Mouse (Mus musculus) cerebellum, adult 11 months (tissue): ENCODE measurements at regions not wholly inside any gene's neighbourhood (a gene's known extent, or its start where the extent isn't known, plus 50 kb on each side); places are given as distances from the start of the nearest gene placed in this dataset.

Source experiments
- DNase-seq: peaks from one replicate; pipeline ENCODE4 v3.0.0; 2022

DNA sequence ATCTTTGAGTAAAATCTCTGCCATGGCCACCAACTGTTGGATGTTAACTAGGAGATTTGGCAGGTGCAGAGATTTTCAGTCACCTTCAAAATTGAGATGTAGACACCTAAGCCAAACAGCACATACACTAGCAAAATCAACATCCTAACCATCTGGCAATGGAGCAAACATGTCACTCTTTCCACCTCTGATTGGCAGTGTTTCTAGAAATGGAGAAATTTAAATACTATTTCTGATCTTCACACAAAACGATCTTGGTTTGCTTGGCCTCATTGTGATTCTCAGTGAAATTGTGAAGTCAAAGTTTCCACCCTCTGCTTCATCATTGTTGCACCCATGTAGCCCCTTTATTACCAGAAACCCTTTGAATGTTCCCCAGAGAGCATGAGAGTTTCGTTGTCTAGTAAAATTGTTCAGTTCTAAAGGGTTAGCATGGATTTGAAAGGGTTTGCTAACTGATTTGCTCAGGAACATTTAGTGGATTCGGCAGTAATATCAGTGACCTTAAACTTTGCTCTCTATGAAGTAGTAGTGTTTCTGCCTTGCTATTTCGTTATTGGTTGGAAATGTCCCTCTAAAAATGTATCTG, 854.1 kb downstream of the Stpg2 start:
- DNase-seq = no peak

DNA sequence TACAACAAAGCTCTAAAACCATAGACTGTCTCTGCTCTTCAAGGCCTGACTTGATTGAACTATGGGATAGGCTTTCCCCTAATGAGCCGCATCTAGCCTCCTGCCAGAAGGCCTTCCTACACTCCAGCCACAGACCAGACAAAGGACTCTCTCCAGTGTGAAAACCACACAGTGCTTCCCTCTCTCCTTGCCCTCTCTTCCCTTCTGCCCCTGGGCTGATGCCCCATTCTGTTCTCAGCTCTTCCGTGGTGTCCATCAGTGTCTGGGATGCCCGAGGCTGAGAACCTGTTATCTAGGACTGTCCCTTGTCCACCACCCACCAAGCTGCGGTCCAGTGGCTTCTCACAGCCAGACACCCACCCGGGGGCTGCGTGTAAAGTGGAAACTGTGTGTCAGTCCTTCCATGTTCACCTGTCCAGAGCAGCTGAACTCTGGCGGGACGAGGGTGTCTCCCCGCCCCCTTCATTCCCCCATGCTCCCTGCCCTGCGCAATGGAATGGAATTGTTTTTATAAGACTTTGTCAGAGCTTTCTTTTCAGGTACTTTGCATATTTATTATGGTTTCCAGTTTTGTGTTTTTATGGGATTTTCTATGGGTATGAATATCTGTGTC, 856.4 kb downstream of the Stpg2 start:
- no peak for DNase-seq

DNA sequence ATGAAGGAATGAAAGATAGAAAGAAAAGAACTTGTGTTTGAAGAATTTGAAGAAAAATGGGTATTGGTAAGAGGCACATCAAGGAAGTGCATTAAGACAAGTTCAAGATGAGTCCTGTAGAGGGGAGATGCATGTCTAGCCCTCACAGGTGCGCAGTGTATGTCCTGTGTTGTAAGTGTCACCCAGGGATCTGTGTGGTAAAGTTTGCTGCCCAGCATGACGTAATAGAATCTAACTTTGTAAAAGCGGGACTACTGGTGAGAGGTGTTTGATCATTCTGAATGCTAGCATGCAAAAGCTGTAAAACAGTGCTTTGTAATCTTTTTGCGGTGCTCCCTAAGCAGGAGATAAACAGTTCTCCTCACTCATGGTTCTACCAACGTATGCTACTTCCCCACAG, 857.4 kb downstream of the Stpg2 start:
- DNase-seq = no peak

DNA sequence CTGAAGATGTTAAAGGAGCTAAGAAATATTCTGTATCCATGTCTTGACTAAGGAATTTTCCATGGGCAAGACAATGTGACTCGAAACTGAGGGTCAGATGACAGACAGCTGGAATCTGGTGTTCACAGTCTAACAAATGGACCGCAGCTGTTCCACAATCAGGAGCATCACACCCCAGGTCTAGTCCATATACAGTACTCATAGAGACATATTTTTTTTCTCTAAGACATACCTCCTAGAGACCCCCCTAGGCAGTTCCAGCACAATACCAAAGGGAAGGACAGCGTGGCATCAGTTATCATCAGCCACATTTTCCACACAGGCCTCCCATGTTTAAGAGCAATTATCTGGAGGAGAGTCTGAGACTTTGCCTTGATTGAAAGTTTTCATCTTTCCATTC, 878.8 kb downstream of the Stpg2 start:
- no peak for DNase-seq

DNA sequence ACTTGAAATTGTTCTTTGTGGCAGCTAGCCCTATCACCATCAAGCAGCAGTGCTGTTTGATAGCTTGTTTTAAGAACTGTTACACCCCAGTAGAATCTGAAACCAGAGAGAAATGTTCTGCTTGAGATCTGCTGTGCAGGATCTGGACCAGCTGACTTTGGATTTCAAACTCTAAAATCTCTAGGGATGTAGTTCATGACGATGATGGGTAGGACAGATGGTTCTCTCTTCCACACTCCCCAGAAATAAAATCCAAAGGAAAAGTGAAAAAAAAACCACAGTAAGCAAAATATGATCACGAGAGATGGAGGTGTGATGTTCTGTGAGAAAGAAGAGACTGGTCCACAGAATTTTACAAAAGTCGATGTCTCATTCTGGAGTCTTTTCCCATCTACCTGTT, 879.9 kb downstream of the Stpg2 start:
- no peak for DNase-seq

DNA sequence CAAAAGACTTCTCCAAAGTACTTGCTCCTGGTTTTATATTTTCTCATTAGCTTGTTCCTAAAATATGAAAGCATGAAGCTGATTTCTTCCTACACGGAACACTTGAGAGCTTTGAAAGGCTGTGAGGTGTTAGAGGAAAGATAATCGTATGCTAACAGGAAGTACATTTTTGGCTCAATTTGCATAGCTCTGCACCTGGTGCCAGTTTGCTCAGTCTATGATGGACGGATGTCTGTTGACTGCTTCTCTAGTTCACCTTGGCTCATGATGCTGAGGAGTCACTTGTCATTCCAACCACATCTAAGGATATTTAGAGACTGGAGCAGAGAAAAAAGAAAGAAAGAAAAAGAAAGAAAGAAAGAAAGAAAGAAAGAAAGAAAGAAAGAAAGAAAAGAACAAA, 882.5 kb downstream of the Stpg2 start:
- no peak for DNase-seq

DNA sequence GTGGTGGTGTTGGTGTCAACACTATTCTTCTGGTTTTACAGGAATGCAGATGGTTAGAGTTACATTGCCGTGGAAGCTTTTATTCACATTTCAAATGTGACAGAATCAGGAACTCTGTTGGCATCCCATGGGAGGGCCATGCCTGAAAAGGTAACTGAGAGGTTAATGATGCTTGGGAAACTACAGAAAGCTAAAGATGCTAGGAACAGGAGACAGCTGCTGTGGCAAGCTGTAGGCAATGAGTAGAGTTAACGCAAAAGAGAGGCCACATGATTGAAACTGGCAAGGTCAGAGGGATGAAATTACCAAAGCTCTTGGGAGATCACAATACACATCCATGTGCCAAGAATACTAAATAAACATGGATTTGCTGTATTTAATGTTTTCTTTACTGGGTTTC, 886.4 kb downstream of the Stpg2 start:
- DNase-seq = no peak

DNA sequence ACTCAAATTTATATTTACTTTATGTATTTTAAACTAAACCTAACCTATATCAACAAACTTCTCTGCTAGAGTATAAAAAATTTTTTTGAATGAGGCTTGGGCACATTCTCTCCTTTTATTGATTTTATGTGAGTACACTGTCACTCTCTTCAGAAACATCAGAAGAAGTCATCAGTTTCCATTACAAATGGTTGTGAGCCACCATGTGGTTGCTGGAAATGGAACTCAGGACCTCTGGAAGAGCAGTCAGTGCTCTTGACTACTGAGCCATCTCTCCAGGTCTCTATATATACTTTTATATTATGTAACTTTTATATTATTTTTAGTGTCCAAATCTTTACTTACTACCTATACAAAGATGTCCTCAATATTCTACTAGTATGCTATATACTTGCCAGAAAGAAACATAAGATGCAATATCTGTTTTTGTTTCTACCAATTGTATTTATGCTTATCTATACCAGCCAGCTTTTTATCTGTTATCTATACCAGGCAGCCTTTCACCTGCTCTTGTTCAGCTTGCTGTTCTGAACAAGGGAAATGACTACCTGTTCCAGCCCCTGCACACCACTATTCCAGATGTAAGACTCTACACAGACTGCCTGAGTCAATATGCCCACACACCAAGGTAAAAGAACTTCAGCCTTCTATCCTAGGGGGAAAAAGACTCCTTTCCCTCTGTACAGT, 891.5 kb downstream of the Stpg2 start:
- no peak for DNase-seq

DNA sequence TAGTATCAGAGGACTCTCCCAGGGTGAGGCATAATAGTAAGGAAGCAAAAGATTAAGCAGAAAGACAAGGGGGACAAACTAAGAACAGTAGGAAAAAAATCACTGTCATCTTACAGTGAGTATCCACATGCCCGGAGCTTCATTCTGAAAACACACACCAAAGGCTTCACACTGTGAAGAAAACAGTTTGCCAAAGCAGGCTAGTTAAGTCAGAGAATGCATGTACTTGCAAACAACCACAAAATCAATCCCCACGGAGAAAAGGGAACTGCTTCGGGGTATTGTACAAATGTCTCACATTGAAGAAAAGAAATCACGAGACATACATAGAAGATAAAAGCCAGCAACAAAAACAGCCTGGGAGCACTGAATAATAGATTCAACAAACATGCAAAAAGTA, 903.9 kb downstream of the Stpg2 start:
- no peak for DNase-seq

DNA sequence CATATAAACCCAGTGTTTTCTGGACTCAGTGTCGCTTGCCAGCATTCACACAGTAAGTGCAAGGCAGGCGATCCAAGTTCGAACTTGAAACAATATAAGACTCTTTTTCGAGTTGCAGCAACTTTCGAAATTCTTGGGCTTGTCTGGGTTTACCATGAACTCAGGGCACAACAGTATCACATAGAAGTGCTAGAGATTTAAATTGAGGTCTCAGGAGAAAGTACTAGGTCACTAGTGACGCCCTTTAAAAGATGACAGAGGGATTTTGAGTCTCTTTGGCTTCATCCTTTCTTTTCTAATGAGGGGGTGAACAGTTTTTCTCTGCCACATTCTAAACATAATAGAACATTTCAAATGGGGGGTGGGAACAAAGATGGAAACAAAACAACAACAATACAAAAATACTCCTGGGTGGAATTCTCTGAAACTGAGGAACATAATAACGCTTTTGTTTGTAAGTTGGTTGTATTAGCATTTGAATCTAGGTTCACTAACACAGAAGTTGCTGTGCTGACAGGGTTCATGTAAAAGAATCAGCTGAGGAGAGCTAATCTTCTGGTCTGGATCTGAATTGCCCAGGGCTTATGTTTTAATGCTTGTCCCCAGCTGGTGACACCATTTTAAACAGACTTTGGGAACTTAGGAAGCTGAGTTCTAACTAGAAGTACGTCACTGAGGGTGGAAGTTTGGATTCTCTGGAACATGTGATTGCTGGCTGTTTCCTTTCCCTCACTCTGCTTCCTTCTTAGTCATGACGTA, 906.1 kb downstream of the Stpg2 start:
- no peak for DNase-seq

DNA sequence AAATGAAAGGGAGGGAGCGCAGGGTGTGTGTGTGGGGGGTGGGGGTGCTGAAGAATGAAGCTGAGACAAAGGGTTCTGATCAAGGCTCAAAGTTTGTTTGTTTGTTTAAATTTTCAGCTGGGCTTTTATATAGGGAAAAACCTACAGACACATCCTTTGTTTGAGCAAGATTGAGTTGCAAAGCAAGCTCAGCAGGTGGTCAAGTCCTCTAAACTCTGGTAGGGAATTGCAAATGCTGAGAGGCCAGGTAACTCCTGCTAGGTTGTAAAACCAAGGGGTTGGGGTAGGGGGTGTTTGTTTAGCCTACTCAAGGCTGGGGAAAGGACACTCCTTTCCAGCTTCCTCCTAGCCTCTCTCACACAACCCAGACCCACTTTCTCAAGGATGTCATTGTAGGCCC, 909.6 kb downstream of the Stpg2 start:
- no peak for DNase-seq

DNA sequence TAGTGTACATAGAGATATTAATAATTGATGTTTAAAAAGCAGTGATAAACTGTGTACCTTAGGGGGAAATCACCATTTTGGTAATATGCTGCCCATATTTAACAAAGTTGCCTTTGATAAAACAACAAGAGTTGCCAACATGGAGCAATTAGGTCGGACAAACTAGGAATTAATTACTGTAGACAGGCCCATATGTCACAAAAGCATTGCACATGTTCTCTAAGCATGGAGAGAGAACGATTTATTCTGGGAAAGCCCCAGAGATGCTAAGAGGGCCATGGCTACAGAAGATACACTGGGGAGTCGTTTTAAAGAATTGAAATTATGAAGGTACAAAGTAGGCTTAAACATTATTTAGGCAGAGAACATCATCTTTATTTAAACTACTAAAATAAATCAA, 921.8 kb downstream of the Stpg2 start:
- DNase-seq = no peak

DNA sequence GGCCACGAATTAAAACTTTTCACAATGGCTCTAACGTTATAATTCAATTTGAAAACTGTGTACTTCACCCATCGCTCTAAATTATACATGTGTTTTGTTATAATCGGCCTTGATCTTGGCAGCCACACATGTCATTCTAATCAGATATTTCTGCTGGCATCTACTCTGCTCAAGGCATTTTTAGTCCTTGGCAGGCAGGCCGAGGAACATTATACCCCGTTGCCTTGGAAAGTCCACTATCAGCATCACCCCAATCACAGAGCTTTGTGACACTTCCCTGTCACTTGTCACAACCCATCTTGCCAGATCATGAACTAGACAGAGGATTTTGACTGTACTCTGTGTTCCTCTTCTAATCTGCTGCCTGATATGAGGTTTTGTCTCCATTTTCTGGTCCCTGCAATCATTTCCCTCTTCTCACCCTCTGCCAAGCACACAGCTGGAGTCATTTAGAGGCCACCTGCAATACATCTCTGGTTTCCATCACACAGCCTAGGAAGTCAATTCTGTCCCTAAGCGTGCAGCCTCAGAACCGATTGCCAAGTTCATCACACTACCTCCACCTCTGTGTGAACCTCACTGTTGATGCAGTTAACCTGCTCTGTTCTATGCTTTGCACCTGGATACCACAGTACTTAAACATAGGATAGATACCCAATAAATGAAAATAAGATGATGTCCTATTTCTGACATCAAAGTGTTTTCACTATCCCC, 923.7 kb downstream of the Stpg2 start:
- peak; percentile 11 for DNase-seq

DNA sequence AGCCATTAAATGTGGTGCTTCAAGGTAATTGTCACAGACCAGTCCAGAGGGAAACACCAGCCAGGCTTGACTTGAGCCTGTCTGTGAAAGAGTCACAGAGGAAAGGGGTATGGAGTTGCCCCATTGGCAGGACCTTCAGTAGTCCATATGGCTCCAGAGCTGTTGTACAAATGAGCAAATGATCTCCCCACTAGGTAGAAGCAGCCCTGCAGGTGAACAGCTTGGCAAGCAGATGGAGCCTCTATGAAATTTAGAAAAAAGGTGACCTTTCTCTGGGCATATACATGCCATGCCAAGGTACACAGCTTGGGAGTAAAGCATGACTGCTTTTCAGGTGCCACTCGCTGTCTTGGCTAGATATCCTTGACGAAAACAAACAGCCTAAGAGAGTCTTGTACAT, 938.4 kb downstream of the Stpg2 start:
- peak; percentile 91 for DNase-seq

DNA sequence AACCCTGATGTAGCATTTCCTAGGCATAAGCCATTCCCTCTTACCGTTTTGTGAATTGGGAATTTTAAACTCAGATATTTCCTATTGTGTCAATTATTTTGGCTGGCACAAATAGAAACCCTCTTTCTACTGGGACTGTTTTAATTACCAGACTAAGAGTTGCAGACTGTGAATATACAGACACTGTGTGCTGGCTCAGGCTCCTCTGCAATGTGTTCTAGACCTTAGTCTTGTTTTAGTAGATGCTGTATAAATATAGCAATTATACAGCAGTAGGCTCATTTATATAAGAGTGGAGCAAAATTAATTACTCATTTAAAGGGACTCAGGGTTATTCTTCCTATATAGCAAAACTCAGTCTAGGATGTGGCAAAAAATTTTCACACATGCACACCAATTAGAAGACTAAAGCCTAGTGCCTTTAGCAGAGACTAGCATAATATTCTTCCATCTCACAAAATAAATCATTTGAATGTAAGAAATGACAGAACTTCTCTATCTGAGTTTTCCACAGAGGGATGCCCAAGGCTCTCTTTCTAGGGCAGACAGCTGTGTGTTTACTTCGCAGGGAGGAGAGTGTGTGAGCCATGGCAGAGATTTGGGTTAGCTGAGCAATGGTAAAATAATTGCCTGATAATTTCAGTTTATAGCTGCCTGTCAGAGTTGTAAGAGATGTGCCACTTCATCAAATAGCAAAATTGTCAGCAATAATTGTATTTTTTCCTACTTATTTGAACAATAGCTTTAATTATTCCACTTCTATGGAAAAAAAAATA, 941.9 kb downstream of the Stpg2 start:
- no peak for DNase-seq

DNA sequence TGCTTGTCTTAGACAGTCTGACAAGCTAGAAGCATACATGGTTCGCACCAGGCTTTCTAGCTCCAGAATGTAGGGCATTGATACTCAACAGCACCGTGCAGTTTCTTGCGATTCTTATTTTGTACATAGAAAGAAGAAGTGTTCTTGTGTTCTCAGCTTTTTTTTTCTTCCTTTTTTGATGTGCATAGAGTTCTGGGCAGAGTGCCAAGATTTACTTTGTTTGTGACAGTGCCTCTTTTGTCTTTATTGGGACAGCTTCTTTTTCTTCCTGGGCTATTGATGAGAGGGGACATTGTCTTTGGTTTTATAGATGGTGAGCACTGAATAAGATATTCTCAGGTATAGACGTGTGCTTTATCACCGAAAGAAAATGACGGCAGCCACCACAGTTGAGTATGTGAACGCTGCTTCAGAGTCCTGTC, 945.0 kb downstream of the Stpg2 start:
- DNase-seq = no peak

DNA sequence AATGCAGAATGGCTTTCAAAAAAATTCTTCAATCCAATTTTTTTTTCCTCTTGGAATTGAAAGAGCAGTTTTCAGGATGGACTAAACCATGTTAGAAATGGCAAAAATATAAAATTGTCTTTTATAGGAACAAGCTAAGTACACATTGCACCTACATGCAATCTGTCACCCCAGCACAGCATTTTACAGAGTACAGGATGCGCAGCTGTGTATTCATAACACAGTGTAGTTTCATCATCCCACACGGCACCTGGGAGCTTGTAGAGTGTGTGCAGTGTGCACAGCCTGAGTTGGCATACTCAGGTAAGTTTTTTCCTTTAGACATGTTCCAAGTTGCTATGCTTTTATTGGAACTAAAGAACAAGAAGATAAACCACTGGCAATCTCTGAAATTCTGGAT, 974.0 kb downstream of the Stpg2 start:
- DNase-seq = no peak

DNA sequence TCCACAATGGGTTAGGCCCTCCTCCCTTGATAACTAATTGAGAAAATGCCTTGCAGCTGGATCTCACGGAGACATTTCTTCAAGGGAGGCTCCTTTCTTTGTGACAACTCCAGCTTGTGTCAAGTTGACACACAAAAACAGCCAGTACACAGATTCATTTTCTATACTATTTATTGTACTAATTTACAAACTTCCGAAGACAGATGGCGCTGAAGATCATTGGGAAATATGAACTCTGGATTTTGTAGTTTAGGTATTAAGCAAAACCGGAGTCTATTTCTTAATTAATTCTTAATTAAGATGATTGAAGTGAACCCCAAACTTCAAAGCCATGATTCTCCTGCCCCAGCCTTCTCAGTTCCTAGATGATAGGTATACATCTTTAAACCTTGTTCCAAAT, 977.2 kb downstream of the Stpg2 start:
- no peak for DNase-seq

DNA sequence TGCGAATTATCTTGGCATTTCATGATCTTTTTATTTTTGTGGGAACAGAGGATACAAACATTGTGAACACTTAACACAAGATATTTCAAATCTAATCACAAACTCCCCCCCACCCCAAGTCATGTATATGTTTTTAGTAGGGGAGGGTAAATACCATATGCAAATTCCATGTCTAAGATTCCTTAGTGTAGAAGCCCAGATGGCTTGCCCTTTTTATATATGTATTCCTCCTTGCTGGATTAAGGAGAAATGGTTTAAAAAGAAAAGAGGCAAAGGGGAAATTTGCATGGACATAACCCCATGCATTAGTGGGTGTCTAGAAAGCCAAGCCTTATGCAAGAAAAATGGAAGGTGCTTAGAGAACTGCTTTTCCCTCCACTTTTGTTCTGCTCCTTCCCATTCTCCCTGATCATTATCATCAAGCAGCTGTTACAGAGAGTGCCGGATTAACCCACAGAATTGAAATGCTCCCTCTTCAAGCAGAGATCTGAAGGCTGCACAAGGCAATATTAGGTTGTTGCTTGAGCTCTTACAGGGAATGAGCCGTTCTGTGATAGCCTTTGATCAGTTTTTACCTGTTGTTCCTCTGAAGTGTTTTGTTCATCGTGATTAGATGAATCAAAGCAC, 979.5 kb downstream of the Stpg2 start:
- DNase-seq = no peak

DNA sequence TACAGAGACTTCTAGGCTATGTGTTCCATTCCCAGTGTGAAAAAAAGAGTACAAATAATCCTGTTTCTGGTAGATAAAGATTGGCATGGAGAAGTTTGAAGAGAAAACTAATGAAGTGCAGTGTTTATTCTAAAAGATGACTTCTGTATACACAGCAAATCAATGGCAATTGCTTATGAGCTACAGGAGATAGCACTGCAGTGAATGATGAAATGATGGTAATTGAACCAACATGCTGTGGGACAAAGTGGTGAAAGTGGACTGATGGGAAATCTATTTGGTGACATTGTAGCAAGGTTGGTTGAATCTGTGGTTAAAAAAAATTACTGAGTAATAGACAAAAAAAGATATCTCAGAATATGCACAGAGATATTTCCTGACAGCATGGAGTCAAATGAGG, 1000.4 kb downstream of the Stpg2 start:
- no peak for DNase-seq

DNA sequence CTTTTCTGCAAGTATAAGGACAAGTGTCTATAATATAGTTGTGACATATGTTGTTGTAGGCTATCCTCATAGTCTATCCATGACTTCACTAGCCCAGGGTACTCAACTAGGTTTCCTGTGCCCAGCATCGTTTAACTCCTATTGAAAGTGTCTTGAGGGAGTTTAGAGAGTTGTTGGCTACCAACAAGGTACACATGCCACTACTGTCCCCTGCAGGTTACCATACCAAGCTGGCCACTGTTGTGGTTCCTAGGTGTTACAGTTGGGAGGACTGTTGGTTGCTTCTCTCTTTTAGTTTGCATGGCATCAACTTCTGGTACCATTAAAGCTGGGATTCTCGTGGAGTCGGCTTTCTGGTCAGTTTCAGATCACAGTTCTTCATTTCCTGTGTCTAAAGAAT, 990.7 kb downstream of the Pdha2 start:
- DNase-seq = no peak

DNA sequence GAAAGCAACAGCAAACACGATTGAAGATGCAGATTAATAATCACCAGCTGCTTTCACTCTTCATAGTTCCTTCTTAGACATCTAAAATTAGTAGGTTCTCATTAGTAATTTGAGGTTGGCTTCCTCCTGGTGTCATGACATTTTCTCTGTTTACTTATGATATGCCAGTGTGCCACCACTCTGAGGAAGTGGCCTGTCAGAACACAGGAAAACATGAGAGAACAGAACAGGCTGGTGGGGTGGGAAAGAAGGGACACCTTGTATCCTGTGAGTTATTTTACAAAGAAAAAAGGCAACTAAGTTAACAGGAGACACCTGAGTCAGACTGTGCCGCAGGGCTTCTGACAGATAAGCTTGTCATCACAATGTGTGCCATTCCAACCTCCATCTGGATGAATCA, 981.4 kb downstream of the Pdha2 start:
- no peak for DNase-seq
